Mouse (Mus musculus): ENCODE measurements around the gene Srms.
A peak's percentile ranks its signal among the peaks of the same experiment; 100 is the strongest.
"Not testable (repeated sequence)": the region's sequence is repeated elsewhere in the genome, so short reads cannot be mapped to it uniquely, and the experiment has no call there.

Gene Srms

GRCm38 (mm10) chr2:181220361-181220760, 7.4 kb upstream of the Srms start:
- DNase-seq (ENCODE audit: extremely low read depth, low read depth, low spot score) = no peak

DNA sequence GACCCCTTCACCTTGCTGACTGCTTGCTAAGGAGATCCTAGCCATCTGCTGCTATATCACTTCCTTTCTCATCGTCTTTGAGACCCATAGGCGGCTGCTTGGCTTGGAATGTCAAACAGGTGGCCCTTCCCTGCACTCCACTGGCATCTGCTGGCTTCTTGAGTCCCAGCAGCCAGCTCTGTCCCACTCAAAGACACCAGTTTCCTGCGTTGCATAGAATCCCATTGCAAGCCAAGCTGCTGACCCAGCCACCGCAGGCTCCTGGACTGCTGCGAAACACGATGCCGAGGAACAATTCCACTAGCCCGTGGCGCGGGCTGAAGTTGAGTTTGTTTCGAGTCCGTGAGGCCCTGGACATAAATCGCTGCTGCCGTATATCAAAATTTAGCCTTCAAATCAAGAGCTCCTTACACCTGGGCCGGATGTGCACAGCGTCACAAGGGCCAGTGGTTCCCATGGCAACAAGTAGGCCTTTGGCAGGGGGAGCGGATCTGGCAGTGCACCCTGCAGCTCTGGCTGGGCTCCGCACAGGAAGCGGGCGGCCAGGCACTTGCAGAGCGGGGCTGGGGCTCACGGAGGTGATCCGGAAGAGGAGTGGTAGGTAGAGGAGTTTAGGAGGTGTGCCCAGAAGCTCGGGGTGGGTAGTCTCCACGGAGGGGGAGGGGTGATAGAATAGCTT, 6.7 kb upstream of the Srms start, which contains the start of gene Fndc11:
TSS of gene Fndc11 (plus strand) at position 476 of the 679 bp plus-strand sequence.
- no peak for DNase-seq (ENCODE audit: extremely low read depth, low read depth, low spot score)

GRCm38 (mm10) chr2:181218881-181219485, 6.0 kb upstream of the Srms start:
- no peak for DNase-seq (ENCODE audit: extremely low read depth, low read depth, low spot score)

- DNase-seq (ENCODE audit: extremely low read depth, low read depth, low spot score) = no peak
Observed at GRCm38 (mm10) chr2:181216037-181216436, 3.1 kb upstream of the Srms start.

GRCm38 (mm10) chr2:181212389-181213020, 480 bp downstream of the Srms start:
- no peak for DNase-seq (ENCODE audit: extremely low read depth, low read depth, low spot score)

GRCm38 (mm10) chr2:181206118-181206517, 6.9 kb downstream of the Srms start:
- no peak for DNase-seq (ENCODE audit: extremely low read depth, low read depth, low spot score)

GRCm38 (mm10) chr2:181205678-181206077, 7.3 kb downstream of the Srms start:
- DNase-seq (ENCODE audit: extremely low read depth, low read depth, low spot score) = no peak

DNA sequence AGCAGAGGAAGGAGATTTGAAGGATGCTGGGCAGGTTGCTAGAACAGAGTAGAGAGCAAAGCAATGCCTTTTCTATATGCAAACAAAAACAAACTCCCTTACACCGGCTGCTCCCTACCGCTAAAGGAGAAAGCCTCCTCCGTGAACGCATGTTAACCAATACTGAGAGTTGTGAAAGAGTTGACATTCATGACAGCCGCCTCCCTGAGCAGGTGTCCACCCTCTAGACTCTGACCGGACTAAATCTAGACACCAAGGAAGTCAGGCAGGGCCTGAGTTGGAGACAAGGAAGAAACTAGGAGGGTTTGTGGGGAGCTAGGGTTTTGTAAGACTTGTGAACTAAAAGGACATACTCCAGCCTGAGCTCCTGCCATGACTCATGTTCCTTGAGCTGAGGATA, 10.1 kb downstream of the Srms start:
- no peak for DNase-seq (ENCODE audit: extremely low read depth, low read depth, low spot score)

DNA sequence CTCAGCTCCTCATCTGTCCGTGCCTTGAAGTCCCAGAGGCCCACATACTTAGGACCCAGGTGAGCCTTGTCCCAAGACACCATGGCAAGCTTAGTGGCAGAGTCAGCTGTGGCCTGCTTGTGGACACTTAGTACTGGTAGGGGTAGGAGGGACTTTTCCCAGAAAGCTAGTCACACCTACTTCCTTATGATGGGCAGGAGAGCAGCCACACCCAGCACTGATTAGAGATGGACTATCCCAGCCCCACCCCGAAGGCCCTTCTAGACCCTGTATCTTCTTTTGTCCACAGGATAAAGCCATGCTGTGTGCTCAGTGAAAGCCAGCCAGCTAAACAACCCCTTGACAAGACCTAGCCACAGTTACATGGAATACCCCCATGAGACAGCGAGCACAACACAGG, 10.6 kb downstream of the Srms start, which contains the start of gene Ptk6:
TSS of gene Ptk6 (minus strand) at position 368 of the 400 bp plus-strand sequence.
- DNase-seq (ENCODE audit: extremely low read depth, low read depth, low spot score) = no peak

DNA sequence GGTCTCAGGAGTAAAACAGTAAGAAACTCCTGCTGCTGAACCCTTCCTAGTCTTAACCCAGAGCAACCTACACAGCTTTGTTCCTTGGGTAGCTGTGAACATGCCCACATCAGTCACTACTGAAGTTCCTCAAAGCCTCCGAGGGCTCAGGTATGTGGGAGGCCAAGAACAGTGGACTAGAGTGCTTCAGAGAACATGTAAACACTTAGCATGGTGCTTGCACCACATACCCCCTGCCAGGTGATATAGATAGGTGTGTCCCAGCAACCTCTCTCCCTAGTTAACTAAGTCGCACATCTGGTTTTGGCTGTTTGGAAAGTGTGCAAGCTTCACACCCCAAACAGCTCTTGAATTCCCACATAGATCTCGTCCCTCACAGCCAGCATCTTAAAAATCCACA, 11.4 kb downstream of the Srms start:
- DNase-seq (ENCODE audit: extremely low read depth, low read depth, low spot score) = no peak

GRCm38 (mm10) chr2:181196628-181197300, 16.2 kb downstream of the Srms start:
- DNase-seq (ENCODE audit: extremely low read depth, low read depth, low spot score) = no peak

DNA sequence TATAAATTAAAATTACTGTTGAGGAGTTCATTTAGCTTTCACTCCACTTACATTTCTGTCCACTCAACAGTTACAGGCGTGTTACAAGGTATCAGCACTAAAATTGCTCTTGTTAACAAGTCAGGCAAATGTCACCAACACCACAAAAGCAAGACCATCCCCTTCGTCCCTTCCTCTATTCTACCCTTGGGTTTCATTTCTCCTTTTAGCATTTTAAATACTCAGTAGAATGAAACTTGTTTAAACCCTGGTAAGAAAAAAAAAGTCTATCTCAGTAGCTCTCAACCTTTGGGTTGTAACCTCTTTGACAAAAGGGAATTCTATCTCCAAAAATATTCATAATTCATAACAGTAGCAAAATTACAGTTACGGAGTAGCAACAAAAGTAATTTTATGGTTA, 19.9 kb downstream of the Srms start:
- no peak for DNase-seq (ENCODE audit: extremely low read depth, low read depth, low spot score)

DNA sequence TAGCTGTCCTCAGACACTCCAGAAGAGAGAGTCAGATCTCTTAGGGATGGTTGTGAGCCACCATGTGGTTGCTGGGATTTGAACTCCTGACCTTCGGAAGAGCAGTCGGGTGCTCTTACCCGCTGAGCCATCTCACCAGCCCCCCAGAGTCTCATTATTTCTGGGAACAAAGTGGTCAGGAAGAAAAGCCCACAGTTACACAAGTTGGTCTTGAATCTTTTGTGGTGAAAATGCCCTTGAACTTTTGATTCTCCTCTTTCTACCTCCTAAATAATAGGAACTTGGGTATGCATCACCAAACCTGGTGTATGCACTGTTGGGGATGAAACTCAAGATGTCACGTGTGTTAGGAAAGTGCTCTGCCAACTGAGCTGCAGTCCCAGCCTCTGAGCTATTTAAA, 21.0 kb downstream of the Srms start:
- DNase-seq (ENCODE audit: extremely low read depth, low read depth, low spot score) = no peak

- not testable (repeated sequence) for DNase-seq (ENCODE audit: extremely low read depth, low read depth, low spot score)
Observed at GRCm38 (mm10) chr2:181191385-181191784, 21.6 kb downstream of the Srms start.

DNA sequence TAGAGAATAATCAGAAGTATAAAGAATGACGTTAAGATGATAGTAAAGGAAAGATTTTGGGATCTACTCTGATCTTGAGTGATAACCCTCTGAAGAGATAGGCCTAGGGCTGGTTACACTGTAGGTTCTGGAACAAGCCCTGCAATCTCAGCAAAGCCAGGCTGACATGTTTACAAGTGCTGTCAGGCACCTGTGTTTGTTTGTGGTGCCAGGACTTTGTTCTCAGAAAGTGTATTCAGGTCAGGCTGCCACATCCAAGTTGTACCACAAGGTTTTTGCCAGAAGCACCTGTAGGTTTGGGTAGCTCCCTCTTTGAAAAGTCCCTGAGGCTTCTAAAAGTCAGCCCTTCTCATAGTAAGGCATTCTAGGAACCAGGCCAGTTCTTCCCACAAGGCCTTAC, 23.7 kb downstream of the Srms start:
- peak; percentile 19 for DNase-seq (ENCODE audit: extremely low read depth, low read depth, low spot score)

GRCm38 (mm10) chr2:181188681-181189080, 24.3 kb downstream of the Srms start:
- DNase-seq (ENCODE audit: extremely low read depth, low read depth, low spot score) = no peak

GRCm38 (mm10) chr2:181187121-181188000, 25.6 kb downstream of the Srms start, which contains the start of gene Ppdpf:
Gene Ppdpf (plus strand): TSS chr2:181187247.
- DNase-seq (ENCODE audit: extremely low read depth, low read depth, low spot score) = peak; percentile 47

GRCm38 (mm10) chr2:181186635-181187034, 26.4 kb downstream of the Srms start:
- peak; percentile 25 for DNase-seq (ENCODE audit: extremely low read depth, low read depth, low spot score)

- DNase-seq (ENCODE audit: extremely low read depth, low read depth, low spot score) = no peak
Observed at GRCm38 (mm10) chr2:181180898-181181297, 32.1 kb downstream of the Srms start.

- no peak for DNase-seq (ENCODE audit: extremely low read depth, low read depth, low spot score)
Observed at GRCm38 (mm10) chr2:181178471-181178870, 34.5 kb downstream of the Srms start.

DNA sequence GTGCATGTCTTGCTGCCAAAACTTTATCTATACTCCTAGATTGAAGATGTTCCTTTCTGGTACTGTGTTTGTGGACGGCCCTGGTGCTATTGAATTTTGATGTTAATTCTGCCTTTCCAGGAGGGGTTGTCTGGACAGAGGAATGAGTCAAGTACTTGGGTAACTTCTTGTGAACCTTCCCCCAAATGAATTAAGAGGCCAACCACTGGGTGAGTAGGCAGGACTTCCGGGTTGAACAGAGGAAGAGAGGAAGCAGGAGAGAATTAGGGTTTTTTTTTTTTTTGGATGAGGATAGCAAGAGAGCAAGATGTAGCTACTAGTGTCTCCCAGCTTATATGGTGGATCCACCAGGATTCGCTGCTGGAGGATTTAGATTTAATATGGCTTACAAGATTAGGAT, 35.0 kb downstream of the Srms start:
- no peak for DNase-seq (ENCODE audit: extremely low read depth, low read depth, low spot score)

Data from fat pad, adult 2 months (tissue).